Mouse (Mus musculus) c-Kit-positive CD71-positive TER-119-positive erythroid progenitor cells, embryonic 14.5 days (primary cell): ENCODE results near the gene Cdc42ep3.
A peak's percentile ranks its signal among the peaks of the same experiment; 100 is the strongest.

Experiments used
- DNase-seq: peaks from one replicate; pipeline ENCODE4 v3.0.0-alpha.2; 2013; ENCODE audit warnings: low spot score

Gene Cdc42ep3

DNA sequence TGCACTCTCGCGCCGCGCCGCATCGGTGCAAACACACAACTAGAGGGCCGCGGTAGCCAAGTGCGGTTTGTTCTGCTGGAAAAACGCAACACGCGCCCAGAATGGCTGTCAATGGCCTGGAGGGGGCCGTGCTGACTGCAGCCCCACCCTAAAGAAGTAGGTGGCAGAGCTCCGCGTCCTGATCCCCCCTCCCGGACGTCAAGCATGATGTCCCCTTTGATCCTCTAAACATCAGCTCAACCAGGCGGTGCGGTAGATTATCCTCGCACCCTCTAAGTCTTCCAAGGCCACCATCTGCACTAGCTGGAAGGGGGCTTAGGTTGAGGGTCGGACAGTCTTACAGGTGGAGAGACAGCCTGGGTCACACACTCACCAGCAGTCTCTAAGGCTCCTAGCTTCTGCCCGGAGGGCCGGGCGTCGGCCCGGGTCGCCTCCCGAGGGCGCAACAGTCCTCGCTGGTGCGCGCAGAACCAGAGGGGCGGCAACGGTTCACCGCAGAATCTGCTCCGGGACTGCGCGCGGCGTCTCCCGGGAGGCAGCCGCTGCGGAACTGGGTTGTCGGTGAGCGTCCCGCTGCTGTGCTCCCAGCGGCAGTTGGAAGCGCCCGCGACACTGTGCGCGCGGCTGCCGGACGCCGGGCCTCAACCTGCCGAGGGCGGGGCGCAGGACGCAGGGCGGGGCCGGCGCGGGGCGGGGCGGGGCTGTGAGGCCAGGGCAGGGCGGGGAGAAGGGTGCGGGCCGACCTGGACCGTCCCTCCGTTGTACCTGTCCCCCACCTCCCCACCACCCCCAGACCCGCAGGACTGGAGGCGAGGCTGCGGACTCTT, at the start of gene Cdc42ep3:
Gene Cdc42ep3 (minus strand): TSS at position 648 of the 827 bp plus-strand sequence.
- peak; percentile 72 for DNase-seq

- DNase-seq = no peak
Observed at GRCm38 (mm10) chr17:79400356-79400755, 45.5 kb upstream of the Cdc42ep3 start.

DNA sequence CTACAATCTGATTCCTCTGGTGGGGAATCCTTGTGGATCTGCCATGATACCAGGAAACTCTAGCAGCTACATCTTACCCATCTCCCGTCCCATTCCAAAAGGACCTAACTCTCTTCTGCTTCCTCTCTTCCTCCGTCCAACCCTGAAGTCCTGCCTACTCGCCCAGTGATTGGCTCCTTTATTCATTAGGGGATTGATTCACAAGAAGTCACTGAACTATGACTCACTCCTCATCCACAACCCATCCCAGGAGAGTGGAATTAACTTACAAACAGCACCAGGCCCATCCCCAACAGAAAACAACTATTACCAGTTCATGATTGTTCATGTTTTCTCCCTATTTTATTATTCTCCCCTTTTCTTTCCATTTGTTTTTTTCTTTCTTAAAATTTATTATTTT, 43.5 kb upstream of the Cdc42ep3 start:
- no peak for DNase-seq

- DNase-seq = no peak
Observed at GRCm38 (mm10) chr17:79394799-79395198, 39.9 kb upstream of the Cdc42ep3 start.

DNA sequence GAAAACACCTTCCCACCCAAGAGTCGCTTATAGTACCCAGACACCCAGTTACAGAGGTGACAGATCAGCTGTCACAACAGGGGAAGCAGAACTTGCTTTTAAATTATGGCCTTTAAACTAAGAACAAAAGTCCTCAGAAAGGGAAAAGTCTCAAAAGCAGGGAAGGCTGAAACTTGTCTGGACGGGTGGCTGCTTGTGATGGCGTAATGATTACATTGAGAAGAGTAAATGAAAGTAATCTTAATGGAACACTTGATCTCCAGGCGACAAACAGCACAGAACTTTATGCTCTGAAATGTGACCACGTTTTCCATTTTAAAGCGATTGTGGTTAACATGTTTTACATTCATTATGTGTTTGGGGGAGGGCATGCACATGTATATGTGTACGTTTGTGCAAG, 39.0 kb upstream of the Cdc42ep3 start:
- no peak for DNase-seq

DNA sequence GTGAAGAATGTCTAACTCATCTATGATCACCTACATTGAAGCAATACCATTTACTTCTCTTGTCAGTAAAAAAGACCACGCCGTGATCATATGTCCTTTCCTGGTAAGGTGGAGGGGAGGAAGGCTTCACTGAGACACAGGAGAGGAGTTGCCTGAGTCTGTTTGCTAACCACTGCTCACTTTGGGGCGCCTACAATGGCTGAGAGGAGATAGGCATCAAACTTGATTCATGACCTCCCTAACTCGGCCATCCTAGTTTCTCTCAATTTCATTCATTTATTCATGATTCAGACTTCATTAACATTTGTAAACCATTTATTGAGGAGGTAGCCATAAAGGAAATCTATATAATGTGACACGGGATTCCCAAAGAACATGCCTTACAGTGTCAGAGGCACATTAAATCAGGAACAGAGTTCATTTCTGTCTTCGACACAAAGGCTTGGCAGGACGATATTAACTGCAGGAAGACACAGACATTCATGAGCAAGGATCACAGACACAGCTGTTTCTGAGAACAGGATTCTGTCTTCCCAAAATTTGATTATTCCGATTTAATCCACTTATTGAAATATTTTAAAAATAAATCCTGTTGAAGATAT, 32.7 kb upstream of the Cdc42ep3 start:
- DNase-seq = no peak

GRCm38 (mm10) chr17:79381485-79381884, 26.6 kb upstream of the Cdc42ep3 start:
- DNase-seq = no peak

DNA sequence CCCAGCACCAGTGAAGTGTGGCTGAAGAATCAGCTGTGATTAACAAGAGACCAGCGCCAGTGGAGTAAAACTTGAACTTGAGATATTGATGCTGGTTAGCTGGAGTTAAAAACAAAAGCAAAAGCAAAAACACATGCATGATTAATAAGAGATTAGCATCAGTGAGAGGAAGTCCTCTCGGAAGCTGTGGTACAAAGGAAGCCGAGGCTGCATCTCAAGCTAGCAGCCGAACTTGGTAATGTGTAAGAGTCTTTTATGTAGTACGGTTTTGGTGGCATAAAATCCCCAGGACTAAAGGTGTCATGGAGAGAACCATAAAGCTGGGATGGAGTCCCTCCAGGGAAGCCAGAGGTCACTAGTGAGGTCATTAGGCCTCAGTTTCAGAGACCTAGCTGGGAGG, 24.3 kb upstream of the Cdc42ep3 start:
- no peak for DNase-seq

DNA sequence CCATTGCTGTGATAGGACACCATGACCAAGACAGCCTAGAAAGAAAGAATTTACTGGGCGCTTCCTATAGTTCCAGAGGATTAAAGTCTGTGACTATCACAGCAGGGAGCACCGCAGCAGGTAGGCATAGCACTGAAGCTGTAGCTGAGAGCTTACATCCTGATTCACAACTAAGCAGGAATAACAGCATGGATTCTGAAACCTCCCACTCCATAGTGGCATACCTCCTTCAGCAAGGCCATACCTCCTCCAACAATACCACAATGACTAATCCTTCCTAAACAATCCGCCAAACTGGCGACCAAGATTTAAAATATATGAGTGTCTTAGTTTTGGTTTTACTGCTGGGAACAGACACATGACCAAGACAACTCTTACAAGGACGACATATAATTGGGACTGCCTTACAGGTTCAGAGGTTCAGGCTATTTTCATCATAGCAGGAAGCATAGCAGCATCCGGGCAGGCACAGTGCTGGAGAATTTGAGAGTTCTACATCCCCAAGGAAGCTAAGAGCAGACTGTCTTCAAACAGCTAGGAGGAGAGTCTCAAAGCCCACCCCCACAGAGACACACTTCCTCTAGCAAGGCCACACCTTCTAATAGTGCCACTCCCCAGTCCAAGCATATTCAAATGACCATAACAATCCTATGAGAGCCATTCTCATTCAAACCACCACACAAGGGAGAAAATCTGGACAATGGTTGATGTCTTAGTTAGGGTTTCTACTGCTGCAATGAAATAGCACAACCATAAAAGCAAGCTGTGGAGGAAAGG, 21.7 kb upstream of the Cdc42ep3 start:
- DNase-seq = no peak

GRCm38 (mm10) chr17:79372973-79373372, 18.1 kb upstream of the Cdc42ep3 start:
- no peak for DNase-seq

- peak; percentile 81 for DNase-seq
Observed at GRCm38 (mm10) chr17:79364749-79365450, 10.0 kb upstream of the Cdc42ep3 start.

DNA sequence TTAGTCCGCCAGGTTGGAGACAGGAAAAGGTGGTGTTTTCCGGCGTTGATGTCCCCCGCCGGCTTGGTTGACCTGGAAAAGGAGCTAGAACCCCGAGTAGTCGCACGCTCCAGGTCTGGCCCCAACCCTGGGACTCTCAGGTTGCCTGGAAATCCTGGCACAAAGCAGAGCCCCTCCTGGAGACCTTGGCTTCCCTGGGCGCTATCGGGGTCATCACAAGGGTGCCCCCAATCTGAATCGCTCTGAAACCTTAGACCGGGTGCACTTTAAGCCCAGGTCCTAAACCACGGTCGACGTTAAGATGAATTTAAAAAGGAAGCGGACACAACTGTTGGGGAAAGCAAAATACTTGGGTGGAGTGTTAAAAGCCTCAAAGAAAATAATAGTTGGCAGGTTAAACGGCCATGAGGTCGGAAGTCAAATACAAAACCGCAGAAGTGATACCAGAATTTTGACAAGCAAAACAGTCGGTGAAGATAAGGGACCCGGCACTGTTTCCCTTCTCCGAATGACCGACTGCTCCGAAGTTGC, 1.2 kb upstream of the Cdc42ep3 start:
- peak; percentile 34 for DNase-seq

GRCm38 (mm10) chr17:79355271-79355991, 540 bp upstream of the Cdc42ep3 start:
- DNase-seq = peak; percentile 68

DNA sequence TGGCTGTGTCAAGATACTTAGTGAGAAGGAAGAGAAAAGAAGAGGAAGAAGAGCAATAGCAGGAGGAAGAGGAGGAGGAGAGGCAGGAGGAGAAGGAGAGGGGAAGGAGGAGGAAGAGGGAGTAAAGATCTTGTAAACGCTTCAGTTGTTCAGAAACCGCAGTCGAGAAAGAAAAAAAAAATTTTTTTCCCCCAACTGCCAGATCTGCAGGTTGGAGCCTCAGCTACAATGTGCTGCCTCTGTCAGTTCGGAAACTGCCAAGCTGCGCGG, 782 bp downstream of the Cdc42ep3 start:
- no peak for DNase-seq

DNA sequence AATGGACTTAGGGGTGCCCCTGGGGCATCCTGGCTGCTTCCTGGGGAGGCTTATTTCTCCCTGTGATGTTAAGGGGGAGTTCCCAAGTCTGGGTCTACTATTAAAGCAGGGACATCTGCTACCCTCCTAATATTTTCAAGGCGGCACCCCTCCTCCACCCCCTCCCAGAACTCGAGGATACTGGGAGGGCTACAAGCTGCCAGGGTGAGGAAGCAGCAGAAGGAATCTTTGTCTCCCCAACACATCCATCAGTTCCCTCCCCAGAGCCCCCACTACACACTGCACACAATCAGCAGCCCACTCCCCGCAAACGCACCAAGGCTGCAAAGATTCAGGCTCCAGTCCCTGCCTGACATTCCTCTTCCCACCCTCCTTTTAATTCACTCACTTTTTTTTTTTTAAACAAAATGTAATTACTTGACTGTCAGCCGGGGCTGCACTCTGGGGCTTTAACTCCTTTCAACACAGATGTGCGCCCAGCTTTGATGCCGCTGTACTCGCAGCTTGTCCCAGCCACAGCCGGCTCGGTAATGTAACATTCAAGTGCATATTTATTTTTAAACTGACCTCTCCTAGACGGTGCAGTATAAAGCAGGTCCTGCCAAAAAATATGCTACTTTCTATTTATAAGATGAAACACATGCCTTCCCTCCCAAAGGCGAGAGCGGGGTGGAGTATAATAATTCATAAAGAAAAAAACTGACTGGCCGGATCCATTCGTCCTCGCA, 1.3 kb downstream of the Cdc42ep3 start:
- no peak for DNase-seq

DNA sequence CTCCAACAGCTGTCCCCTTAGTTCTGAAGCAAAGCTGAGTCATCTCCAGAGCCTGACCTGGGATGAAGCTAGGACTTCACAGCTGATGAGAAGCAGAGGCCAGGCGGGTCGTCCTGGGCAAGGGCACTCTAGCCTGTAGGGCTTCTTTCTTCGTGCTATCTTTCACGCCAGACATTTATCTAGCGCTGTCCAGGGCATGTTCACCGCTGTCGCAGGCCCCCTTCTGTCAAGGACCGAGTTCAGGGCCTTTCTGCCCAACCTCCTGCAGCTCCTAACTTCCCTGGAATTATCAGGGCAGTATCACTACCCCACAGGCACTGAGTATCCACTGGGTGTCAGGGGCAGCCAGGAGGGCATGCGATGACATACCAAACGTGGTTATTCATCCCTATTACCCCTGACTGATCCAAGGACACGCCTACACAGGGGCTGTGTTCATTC, 4.1 kb downstream of the Cdc42ep3 start:
- peak; percentile 84 for DNase-seq

- no peak for DNase-seq
Observed at GRCm38 (mm10) chr17:79349371-79349770, 5.5 kb downstream of the Cdc42ep3 start.

- DNase-seq = no peak
Observed at GRCm38 (mm10) chr17:79347920-79348589, 6.8 kb downstream of the Cdc42ep3 start.

DNA sequence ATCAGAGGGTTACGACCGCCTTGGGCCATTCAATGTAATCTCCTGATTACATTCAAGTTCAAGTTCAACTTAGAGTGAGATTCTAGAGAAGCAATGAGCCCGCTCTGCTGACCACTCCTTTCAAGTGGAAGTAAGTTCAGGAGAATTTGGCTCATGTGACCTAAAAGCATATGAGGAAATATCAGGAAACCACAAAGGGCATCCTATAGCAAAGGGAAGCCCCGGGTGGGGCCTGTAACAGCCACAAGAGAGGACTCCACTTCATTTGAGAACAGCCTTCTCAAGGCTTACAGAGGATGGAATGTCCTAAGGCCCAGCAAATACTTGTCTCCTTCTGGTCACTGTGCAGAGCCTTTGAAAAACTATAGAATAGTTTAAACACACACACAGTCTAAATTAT, 7.6 kb downstream of the Cdc42ep3 start:
- no peak for DNase-seq

GRCm38 (mm10) chr17:79345001-79345709, 9.7 kb downstream of the Cdc42ep3 start:
- no peak for DNase-seq
